Mouse (Mus musculus): ENCODE data around the gene Alg1. TPM values are rescaled to one million over a fixed set of nuclear protein-coding genes. Genes with fewer than 3 reads are reported as not detected.
"Not testable (repeated sequence)": the region's sequence is repeated elsewhere in the genome, so short reads cannot be mapped to it uniquely, and the experiment has no call there.

Gene Alg1
- 10 to 100 TPM; 12.0 to 13.8 TPM for total RNA-seq (2021)
- long read RNA-seq, experiment 1, transcript Alg1-202 (13 exons, 1,755 nt) = major isoform, 22 of 26 reads
- long read RNA-seq, experiment 1, partial matches to known transcripts = 1 of 26 reads
- long read RNA-seq, experiment 1, other reads (novel, unspliced or antisense) = 3 of 26 reads
- long read RNA-seq, experiment 2, transcript Alg1-202 (13 exons, 1,755 nt) = major isoform, 19 of 23 reads
- long read RNA-seq, experiment 2, partial matches to known transcripts = 1 of 23 reads
- long read RNA-seq, experiment 2, other reads (novel, unspliced or antisense) = 3 of 23 reads

DNA sequence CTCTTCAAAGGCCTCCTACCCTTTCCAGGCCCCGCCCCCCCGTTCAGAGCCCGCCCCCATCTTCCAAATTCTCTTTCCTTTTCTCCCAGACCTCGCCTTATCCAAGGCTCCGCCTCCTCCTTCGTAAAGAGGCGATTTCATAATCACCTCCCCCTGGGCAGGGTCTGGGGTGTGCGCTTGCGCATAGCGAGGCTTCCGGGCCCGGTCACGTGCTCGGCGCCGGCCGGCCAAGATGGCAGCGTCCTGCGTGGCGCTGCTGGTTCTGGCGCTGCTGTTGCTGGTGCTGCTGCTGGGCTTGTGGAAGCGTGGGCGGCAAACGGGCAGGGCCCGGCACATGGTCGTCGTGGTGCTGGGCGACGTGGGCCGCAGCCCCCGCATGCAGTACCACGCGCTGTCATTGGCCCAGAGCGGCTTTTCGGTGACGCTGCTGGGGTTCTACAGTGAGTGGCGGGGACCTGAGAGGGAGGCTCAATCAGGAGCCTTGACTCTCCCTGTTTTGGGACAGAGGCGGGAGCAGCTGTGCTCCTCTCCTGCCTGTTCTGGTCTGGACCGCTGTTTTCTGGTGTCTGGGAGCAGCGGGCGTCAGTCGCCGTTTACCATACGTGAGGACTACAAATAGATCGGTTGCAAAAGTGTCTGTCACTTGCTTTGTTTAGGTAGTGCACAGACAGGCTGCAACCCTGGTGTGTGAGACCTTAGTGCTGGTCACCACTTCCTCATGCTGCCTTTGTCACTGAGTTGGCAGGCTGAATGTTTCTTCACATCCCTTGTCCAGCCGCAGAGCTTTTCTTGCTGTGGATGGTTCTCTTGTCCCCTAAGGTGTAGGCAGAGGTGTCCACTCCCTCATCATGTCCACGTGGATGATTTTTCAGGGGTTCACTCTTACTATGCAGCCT is at the start of gene Alg1:
Alg1 (plus strand) TSS at position 204 of the 896 bp plus-strand sequence.
- peak; percentile 96 for DNase-seq

DNA sequence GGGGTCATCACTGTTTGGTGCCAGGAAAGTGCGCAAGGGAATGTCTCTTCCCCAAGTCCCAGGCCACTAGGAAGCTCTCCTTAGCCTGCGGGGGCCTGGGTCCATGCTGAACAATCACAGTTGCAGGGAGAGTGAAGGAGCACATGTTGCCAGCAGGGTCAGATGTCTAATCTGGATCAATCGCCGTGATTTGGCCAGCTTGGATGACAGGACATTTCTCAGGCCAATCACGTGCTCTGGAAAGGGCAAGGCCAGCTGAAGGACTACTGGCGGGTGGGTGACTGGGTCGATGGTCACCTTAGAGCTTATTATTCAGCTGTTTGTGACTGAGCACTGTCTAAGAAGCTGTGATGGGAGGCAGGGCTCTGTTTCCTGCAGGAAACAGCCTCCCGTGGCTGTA is 49.3 kb upstream of the Alg1 start:
- DNase-seq = no peak

GRCm38 (mm10) chr16:5184956-5185355 is 48.5 kb upstream of the Alg1 start:
- DNase-seq = peak; percentile 27

DNA sequence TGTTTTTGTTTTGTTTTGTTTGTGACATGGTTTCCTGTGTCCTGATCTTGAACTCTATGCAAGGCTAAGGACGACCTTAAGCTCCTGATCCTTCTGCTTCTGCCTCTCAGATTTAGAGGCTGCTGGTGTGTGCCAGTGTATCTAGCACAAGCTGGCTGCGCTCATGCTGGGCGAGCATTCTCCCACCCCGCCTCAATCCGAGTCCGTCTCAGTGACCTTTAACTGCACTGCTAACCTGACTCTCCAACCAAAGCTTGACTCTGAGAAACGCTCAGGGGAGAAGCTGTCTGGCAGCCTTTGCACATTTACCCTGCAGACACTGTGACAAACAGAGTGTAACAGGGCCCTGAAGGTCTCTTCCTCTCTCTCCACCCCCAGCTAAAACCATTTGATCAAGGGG is 47.7 kb upstream of the Alg1 start:
- no peak for DNase-seq

DNA sequence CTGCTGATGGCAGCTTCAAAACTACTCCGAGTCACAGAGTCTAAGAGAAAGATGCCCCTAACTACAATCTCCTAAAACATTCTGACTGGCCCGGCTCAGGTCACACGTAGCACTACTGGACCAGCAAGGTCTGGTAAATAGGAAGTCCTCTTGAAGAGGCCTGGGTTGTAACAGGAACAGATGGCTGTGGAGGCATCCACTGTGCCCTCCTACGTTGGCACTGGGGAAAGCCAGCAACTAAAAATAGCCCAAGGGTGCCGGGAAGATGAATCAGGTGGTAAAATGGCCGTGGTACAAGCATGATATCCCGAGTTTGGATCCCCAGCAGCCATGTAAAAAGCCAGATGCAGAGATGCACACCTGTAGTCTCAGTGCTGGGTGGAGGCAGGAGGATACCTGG is 47.2 kb upstream of the Alg1 start:
- DNase-seq = peak; percentile 23

DNA sequence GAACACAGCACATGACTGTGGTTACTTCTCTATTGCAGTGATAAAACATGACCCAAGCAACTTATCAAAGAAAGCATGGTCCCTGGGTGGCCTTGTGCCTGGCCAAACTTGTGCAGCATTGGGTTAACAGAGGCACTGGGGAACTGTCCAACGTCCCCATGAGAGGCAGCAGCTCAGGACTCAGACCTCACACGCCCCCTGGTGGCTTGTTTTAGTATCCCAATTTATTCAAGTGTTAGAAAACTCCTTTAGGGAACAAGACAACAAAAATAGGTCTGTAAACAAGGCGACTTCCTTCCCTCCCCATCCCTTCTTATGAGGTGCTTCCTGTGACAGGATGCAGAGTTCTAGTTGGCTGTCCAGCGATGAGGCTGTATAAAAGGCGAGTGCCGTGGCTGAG is 38.3 kb upstream of the Alg1 start:
- DNase-seq = peak; percentile 62

DNA sequence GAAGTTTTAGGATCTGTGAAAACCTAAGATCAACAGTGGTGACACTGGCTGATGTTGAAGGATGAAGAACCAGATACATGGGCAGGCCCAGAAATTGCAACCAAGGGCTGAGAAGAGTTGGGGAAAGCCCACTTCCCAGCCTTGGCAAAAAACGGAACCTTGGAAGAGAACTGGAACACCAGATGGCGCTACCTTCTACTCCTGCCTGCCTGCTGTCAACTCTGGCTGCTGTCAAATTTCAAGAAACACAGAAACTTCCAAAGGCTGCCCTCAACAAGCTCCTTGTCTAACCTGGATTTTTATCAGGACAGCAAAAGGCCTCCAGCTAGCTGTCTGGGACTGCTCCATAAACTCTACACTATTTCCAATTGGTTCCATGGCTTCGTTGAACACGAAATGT is 30.7 kb upstream of the Alg1 start:
- DNase-seq = peak; percentile 34

DNA sequence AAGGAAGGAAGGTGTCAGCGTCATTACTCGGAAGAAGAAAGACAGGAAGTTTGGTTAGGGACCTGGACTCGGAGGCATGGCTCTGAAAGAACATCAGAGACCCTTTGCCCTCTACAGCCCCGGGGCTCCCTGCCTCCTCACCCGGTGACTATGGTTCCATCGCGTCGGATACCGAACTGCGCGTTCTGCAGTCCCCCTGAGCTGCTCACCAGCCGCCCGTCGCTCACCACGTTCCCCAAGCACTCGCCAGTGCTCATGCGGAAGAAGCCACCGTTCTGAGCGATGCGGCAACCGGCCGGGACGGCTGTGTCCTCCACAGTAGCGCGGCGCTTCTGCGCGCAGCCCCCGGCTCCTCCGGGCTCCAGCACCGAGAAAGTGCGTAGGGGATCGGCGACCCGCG is 30.2 kb upstream of the Alg1 start:
- peak; percentile 29 for DNase-seq

DNA sequence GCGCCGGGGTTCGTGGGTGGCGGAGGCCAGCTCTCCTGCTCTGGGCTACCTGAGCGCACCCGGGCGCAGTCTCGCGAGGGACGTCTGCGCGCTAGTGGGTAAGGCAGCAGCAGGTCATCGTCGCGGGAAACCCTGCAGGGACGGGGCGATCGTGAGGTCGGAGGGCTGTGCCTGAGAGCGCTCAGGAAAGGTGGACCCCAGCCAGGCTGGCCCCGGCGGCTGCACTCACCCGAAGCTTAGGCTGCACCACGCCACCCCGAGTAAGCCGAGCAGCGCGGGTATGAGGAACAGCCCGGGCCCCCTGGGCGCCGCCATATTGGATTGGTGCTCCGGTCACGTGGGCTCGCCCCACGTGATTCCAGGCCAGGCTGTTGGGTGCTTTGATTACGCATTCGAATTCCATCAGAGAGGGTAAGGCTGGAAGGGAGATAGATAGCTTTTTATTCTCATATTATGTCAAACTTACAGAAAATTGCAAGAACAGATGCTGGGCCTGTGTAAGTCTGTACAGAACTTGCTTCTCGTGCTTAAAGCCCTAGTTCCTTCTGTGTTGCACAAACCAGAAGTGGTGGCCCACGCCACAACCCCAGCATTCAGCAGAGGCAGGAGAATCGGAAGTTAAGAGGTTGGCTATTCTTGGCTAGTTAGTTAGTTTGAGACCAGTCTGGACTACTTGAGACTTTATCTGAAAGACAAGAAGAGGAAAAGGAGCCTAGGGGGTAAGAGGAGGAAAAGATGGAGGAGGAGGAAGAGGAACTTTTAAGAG is 29.6 kb upstream of the Alg1 start, which contains the start of gene Nagpa:
Nagpa (minus strand) TSS at position 345 of the 766 bp plus-strand sequence.
- DNase-seq = peak; percentile 82

DNA sequence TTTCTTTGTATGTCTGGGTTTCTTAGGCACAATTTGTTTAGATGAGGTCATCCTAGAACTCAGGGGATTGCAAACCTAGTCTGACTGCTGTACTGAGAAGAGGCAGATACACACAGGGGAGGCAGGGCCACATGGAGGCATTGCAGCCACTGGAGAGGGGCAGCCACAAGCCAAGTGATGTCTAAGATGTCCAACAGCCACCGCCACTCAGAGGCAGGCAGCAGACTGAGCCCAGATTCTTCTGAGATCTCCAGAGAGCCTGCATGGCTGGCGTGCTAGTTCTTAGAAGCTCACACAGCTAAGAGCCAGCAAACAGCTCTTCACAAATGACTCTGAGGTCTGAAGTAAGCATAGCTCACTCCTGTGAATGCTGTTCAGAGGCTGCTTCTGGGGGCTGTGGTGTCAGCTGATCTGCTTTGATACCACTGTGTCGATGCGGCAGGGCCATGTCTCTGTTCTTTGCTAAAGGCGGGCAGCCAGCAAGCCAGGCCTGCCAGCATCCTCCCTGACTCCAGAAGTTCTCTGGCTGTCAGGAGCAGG is 27.9 kb upstream of the Alg1 start:
- DNase-seq = no peak

DNA sequence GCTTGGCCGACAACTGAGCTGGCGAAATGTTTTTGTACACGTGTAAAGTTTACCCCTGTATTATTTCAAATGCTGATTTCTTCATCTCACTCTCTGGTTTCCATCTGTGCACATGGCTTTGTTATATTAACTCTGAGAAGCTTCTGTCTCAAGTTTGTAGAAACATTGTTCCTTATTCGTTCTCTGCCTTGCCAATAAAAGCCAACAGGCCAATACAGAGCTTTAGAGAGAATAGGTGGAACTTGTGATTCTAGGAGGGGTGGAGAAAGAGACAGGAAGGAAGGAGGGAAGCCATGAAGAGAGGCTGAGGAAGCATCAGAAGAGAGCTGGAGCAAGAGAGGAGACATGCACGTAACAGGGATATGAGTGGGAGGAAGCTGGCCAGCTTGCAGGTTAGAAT is 27.4 kb upstream of the Alg1 start:
- no peak for DNase-seq

DNA sequence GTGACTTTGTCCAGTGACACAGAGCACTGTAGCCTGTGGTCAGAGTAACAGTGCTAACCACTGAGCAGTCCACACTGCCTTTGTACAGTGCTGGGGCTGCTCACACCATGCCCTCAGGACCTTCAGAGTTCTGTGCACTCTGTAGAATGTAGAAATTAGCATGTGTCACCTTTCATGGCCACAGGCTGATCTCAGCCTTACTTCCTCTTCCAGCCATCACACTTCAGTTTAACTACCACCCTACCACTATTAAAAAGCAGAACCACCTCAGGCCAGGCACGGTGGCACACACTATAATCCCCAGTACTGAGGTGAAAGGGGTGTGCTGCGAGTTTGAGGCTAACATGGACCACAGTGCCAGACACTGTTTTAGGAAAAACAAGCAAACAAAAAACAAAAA is 23.1 kb upstream of the Alg1 start:
- DNase-seq = no peak

GRCm38 (mm10) chr16:5212150-5212549 is 21.3 kb upstream of the Alg1 start:
- DNase-seq = no peak

DNA sequence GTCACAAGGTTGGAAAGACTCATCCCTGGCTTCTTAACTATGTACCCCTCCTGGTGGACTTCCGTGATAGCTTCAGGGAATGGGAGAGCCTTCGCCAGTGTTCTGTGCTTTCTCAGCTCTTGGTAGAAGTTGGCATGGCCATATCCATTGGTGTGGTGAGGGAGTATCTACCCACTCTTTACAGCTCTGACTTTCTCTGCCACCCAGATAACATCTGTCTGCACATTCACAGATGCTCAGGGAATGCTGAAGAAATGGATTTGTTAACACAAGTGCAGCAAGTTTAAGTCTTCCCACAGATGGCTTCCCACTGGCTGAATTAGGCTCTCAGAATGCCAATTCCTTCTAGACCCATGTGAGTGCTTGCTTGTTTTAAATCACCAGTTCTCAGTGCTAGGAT is 19.3 kb upstream of the Alg1 start:
- no peak for DNase-seq

- DNase-seq = no peak
Measured at GRCm38 (mm10) chr16:5216686-5217085, 16.7 kb upstream of the Alg1 start.

DNA sequence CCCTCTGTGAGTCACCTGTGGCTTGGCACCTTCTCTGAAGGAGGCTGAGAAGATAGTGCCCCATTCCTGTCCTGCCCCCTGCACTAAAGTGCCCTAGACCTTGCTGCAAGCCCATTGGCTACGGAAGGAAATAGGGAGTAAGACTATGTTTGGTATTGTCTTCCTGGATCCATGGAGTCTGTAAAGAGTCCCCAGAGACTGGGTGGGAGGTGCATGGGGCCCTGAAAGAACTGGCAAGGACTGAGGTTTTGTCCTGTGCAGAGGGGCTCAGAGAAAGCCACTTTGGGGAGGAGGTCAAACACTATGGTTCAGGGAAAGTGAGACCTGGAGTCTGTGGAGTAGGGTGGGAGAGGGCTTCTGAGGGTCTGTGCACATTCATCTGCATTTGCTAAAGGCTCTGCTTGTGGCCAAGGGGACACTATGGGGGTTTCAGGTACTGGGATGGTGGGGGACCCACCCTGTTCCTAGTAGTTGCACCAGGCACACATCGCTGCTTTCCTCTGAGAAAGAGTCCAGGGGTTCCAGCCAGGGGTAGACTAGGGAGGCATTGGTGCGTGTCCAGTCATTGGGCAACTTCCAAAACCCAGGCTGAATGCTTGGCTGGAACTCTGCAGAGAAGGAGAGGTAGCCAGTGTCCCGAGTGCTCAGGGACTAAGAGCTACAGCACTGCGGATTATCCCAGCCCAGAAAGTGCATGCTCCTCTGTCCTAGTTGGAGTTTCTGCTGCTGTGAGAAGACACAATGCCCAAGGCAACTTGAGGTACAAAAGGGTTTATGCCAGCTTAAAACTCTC is 15.9 kb upstream of the Alg1 start:
- DNase-seq = no peak

DNA sequence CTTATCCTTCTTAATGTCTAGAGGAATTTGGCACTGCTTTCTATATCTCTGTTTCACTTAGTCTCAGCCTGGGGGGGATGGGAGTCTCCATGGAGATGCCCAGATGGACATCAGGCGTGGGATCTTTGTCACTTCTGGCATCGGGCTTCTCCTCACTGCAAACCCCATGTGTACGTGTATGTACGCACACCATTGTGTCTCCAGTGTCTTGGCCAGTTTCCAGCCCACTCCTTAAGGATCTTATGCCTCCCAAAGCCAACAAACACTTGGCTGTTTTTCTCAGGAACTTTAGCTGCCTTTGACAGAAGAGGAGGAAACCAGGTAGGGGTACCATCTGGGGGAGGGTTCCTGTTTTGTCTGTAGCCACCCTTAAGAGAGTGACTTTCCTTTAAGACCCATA is 12.0 kb upstream of the Alg1 start:
- no peak for DNase-seq

- no peak for DNase-seq
Measured at GRCm38 (mm10) chr16:5222140-5222539, 11.3 kb upstream of the Alg1 start, which contains the start of gene AU021092. Gene AU021092, minus strand, starts transcription at chr16:5222299.

DNA sequence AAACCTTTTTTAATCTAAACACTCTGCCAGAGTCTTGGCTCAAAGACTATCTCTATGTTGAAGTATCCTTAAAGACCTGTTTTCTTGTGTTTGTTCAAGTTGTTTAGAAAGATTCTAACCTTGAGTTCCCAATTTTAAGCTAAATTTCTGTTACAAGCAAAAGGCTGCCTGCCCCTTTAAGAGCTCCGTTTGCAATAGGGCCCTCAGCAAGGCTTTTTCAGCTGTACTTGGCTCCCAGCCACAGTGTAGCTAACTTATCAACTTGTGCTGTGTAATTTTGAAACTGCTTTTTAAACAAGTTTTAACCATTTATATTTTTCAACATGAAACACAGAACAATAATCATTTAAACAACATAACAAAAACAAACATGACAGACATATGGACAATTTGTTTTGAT is 6.9 kb upstream of the Alg1 start:
- DNase-seq = not testable (repeated sequence)

DNA sequence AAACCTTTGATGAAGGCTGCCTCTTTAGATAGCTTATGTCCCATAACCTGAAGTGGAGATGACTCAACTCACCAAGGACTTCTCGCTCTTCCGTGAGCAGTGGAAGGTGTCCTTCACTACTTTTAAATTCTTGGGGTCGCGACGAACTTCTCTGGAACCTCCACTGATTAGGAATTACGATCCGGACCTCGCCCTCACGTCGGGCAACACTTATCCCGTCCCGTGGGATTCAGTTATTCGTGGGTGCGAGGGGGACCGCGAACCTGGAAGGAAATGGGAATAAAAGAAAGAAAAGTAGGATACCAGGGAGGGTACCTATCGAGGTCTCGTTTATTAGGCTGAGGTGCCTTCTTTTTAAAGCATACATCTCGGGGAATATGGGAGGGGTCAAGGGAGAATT is 5.9 kb upstream of the Alg1 start:
- DNase-seq = not testable (repeated sequence)

DNA sequence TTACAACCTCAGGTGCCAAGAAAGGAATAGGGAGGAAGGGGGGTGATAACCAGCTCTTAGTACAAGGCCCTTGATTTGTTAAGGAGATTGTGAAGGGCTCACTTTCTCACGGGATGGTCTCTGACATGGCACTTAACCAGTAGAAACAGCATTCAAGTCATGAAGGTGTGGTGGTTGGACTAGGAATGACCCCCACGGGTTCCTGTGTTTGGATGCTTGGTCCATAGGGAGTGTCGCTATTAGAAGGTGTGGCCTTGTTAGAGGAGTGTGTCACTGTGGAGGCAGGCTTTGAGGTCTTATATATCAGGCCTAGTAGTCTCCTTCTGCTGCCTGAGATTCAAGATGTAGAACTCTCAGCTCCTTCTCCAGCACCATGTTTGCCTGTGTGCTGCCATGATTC is 5.3 kb upstream of the Alg1 start:
- not testable (repeated sequence) for DNase-seq

- DNase-seq = no peak
Measured at GRCm38 (mm10) chr16:5232982-5233381, 439 bp upstream of the Alg1 start.

Data from gastrocnemius, postnatal 10 days (tissue).